Mouse (Mus musculus): ENCODE measurements around the gene Fggy.

DNA sequence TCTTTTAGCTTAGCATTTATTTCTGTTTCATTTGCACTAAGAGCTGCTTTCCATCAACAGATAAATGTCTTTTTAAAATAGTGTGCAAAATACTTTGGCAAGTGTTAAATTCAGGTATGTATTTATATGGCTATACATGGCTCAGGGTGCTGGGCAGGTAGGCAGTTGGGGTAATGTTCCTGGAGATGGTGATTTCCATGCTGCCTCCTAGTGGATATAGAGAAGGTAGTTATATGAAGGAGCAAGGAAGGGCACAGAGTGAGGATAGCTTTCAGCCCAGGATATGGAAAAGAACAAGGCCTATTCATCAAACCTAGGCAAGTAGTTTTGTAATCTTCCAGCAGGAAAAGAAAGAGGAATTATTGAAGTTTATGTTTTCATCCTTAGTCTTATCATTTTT, 166.3 kb downstream of the Fggy start:
- TF ChIP-seq CTCF (IDR thresholded peaks at IDR 0.05; ENCODE audit: low read depth, low read length) (no peak), EP300 (IDR thresholded peaks at IDR 0.05; ENCODE audit: insufficient read depth, low read depth, low read length) (no peak)

Data from ES-Bruce4 (cell line).